ENCODE assay signal across 26 mouse cellular contexts in the genomic region with DNA sequence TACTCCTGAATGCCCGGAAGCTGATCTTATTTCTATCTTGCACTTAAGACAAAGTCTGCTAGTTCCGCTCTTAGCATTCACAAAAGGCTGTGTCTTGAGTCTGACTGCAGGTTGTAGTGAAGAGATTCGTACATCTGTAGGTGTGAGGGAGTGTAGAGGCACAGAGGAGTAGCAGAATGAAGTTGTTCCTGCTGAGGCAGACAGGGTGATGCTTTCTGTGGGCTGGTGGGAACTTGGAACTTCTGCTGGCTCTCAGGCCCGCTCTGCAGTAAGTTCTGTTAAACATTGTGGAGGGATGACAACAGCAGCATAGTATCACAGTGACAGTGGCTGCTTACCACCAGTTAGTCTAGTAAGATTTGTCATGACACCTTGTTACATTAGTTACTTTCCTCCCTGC. TPM values are rescaled to one million over a fixed set of nuclear protein-coding genes. Genes with fewer than 3 reads are reported as not detected.
"Had no signal": no experiment of that assay in that cellular context is flagged by ENCODE, and none has a peak within 500 bp of the region (broad histone marks: within the 10 kb centered on the region; RNA-seq: fewer than 3 reads in every experiment).

No protein-coding gene starts in this region.

- ATAC-seq: liver, postnatal 0 days; lung, postnatal 0 days; midbrain, embryonic 13.5 days; midbrain, embryonic 15.5 days had no signal

- DNase-seq: liver, postnatal 0 days; lung, adult 2 months; lung, postnatal 14 days; lung, postnatal 36 days; right cerebral cortex, postnatal 14 days; thymus, adult 2 months; thymus, postnatal 25 days; thymus, postnatal 4 days had no signal

RNA-seq across cellular contexts. Expression of a gene that starts 58.5 kb away (rescaled TPM):
- total RNA-seq: megakaryocyte progenitor cell, adult 5-6 weeks; midbrain, postnatal 0 days; monocyte, adult 5-6 weeks; neutrophil, adult 5-6 weeks had no signal
- polyA plus RNA-seq: liver, embryonic 15.5 days; liver, postnatal 0 days; lung, adult 2 months; lung, embryonic 15.5 days; lung, postnatal 0 days; macrophage; midbrain, embryonic 11.5 days; midbrain, embryonic 13.5 days; midbrain, embryonic 15.5 days; midbrain, postnatal 0 days; neural tube, embryonic 12.5 days; neural tube, embryonic 14.5 days; spleen, adult 2 months; stomach, embryonic 15.5 days; stomach, postnatal 0 days; testis, adult 2 months; thymus, adult 2 months; urinary bladder, adult 2 months had no signal
